Mouse (Mus musculus): ENCODE data around the gene Olfr243. TPM values are rescaled to one million over a fixed set of nuclear protein-coding genes. Genes with fewer than 3 reads are reported as not detected.
"Not testable (repeated sequence)": the region's sequence is repeated elsewhere in the genome, so short reads cannot be mapped to it uniquely, and the experiment has no call there.

Olfr243 gene
- polyA plus RNA-seq, 1 experiment = not detected

- no peak within 1 kb of the TSS for H3K4me3 ChIP-seq (ENCODE audit: low read depth, low read length)
- H3K27ac ChIP-seq (ENCODE audit: insufficient read depth, low read depth, low read length) = no peak within 1 kb of the TSS
- 44% methylated on average over 2 of the region's 2 CpGs for WGBS
- no peaks in the 10 kb centered on the region for H3K36me3 ChIP-seq (ENCODE audit: control insufficient read depth, insufficient read depth, low read length)
- TF ChIP-seq POLR2A (IDR thresholded peaks at IDR 0.05; ENCODE audit: low read depth, low read length) (no peak), CTCF (IDR thresholded peaks at IDR 0.05; ENCODE audit: extremely low read depth, insufficient read length, insufficient replicate concordance, low read depth, low read length) (no peak)
- H3K27me3 ChIP-seq (ENCODE audit: control insufficient read depth, insufficient read depth, low read length) = no peaks in the 10 kb centered on the region
- no peaks in the 10 kb centered on the region for H3K4me1 ChIP-seq (ENCODE audit: control insufficient read depth, insufficient read depth, insufficient read length, low read length)
These were observed 42.8 kb downstream of the Olfr243 start, which contains the start of gene Olfr630 for GRCm38 (mm10) chr7:103757233-103757632. Olfr630 (minus strand) TSS chr7:103757333.

GRCm38 (mm10) chr7:103762212-103762611 is 47.7 kb downstream of the Olfr243 start:
- not testable (repeated sequence) for H3K27ac ChIP-seq (ENCODE audit: insufficient read depth, low read depth, low read length); H3K4me3 ChIP-seq (ENCODE audit: low read depth, low read length); H3K27me3 ChIP-seq (ENCODE audit: control insufficient read depth, insufficient read depth, low read length); H3K4me1 ChIP-seq (ENCODE audit: control insufficient read depth, insufficient read depth, insufficient read length, low read length); H3K36me3 ChIP-seq (ENCODE audit: control insufficient read depth, insufficient read depth, low read length)
- 68% methylated on average over 6 of the region's 6 CpGs for WGBS

GRCm38 (mm10) chr7:103767687-103768086 is 53.2 kb downstream of the Olfr243 start:
- not testable (repeated sequence) for H3K27me3 ChIP-seq (ENCODE audit: control insufficient read depth, insufficient read depth, low read length); H3K4me1 ChIP-seq (ENCODE audit: control insufficient read depth, insufficient read depth, insufficient read length, low read length); H3K4me3 ChIP-seq (ENCODE audit: low read depth, low read length); H3K27ac ChIP-seq (ENCODE audit: insufficient read depth, low read depth, low read length); H3K36me3 ChIP-seq (ENCODE audit: control insufficient read depth, insufficient read depth, low read length)
- WGBS = 91% methylated on average over 6 of the region's 6 CpGs

Other genes starting within 250 kb of the Olfr243 start
- gene Olfr608, start 244.8 kb upstream of the Olfr243 start, polyA plus RNA-seq (2012; rRNA removed) = not detected in 2 replicates
- not detected in 2 replicates for gene Olfr609, start 216.6 kb upstream of the Olfr243 start, polyA plus RNA-seq (2012; rRNA removed)
- gene Olfr610, start 202.5 kb upstream of the Olfr243 start, polyA plus RNA-seq (2012; rRNA removed) = not detected in 2 replicates
- gene Olfr611, start 193.8 kb upstream of the Olfr243 start, polyA plus RNA-seq (2012; rRNA removed) = not detected in 2 replicates
- gene Olfr612, start 172.0 kb upstream of the Olfr243 start, polyA plus RNA-seq (2012; rRNA removed) = not detected in 2 replicates
- not detected in 2 replicates for gene Olfr613, start 166.6 kb upstream of the Olfr243 start, polyA plus RNA-seq (2012; rRNA removed)
- not detected in 2 replicates for gene Olfr615, start 158.6 kb upstream of the Olfr243 start, polyA plus RNA-seq (2012; rRNA removed)
- gene Olfr616, start 145.5 kb upstream of the Olfr243 start, polyA plus RNA-seq (2012; rRNA removed) = not detected in 2 replicates
- gene Olfr617, start 141.6 kb upstream of the Olfr243 start, polyA plus RNA-seq (2012; rRNA removed) = not detected in 2 replicates
- not detected in 2 replicates for gene Olfr618, start 124.6 kb upstream of the Olfr243 start, polyA plus RNA-seq (2012; rRNA removed)
- gene Olfr619, start 114.1 kb upstream of the Olfr243 start, polyA plus RNA-seq (2012; rRNA removed) = not detected in 2 replicates
- not detected in 2 replicates for gene Olfr620, start 102.1 kb upstream of the Olfr243 start, polyA plus RNA-seq (2012; rRNA removed)
- not detected in 2 replicates for gene Olfr622, start 72.0 kb upstream of the Olfr243 start, polyA plus RNA-seq (2012; rRNA removed)
- not detected in 2 replicates for gene Olfr623, start 51.0 kb upstream of the Olfr243 start, polyA plus RNA-seq (2012; rRNA removed)
- gene Olfr624, start 43.5 kb upstream of the Olfr243 start, polyA plus RNA-seq (2012; rRNA removed) = not detected in 2 replicates
- not detected in 2 replicates for gene Olfr625-ps1, start 32.0 kb upstream of the Olfr243 start, polyA plus RNA-seq (2012; rRNA removed)
- gene Olfr628, start 15.7 kb downstream of the Olfr243 start, polyA plus RNA-seq (2012; rRNA removed) = not detected in 2 replicates
- not detected in 2 replicates for gene Olfr629, start 30.3 kb downstream of the Olfr243 start, polyA plus RNA-seq (2012; rRNA removed)
- gene Olfr630, start 42.7 kb downstream of the Olfr243 start, polyA plus RNA-seq (2012; rRNA removed) = not detected in 2 replicates
- gene Olfr69, start 56.9 kb downstream of the Olfr243 start, polyA plus RNA-seq (2012; rRNA removed) = not detected in 2 replicates
- not detected in 2 replicates for gene Olfr68, start 65.0 kb downstream of the Olfr243 start, polyA plus RNA-seq (2012; rRNA removed)
- not detected in 2 replicates for gene Olfr67, start 77.2 kb downstream of the Olfr243 start, polyA plus RNA-seq (2012; rRNA removed)
- gene Hbb-bt, start 99.3 kb downstream of the Olfr243 start, polyA plus RNA-seq (2012; rRNA removed) = 7.2 and 8.9 TPM in 2 replicates
- 59.9 and 74.9 TPM in 2 replicates for gene Hbb-bs, start 113.4 kb downstream of the Olfr243 start, polyA plus RNA-seq (2012; rRNA removed)
- gene Hbb-bh2, start 125.8 kb downstream of the Olfr243 start, polyA plus RNA-seq (2012; rRNA removed) = not detected in 2 replicates
- not detected in 2 replicates for gene Hbb-bh1, start 128.5 kb downstream of the Olfr243 start, polyA plus RNA-seq (2012; rRNA removed)
- gene Hbb-y, start 138.5 kb downstream of the Olfr243 start, polyA plus RNA-seq (2012; rRNA removed) = not detected in 2 replicates
- gene Olfr66, start 171.6 kb downstream of the Olfr243 start, polyA plus RNA-seq (2012; rRNA removed) = not detected in 2 replicates
- not detected in 2 replicates for gene Olfr64, start 179.8 kb downstream of the Olfr243 start, polyA plus RNA-seq (2012; rRNA removed)
- gene Olfr65, start 188.8 kb downstream of the Olfr243 start, polyA plus RNA-seq (2012; rRNA removed) = not detected in 2 replicates
- gene Olfr631, start 214.2 kb downstream of the Olfr243 start, polyA plus RNA-seq (2012; rRNA removed) = not detected in 2 replicates
- not detected in 2 replicates for gene Olfr632, start 219.7 kb downstream of the Olfr243 start, polyA plus RNA-seq (2012; rRNA removed)
- not detected in 2 replicates for gene Olfr633, start 229.8 kb downstream of the Olfr243 start, polyA plus RNA-seq (2012; rRNA removed)

Data from small intestine, adult 2 months (tissue).